Mouse (Mus musculus) liver, adult 10 weeks (tissue): ENCODE data around the gene Grb7. TPM values are rescaled to one million over a fixed set of nuclear protein-coding genes. Genes with fewer than 3 reads are reported as not detected.

Source experiments
- polyA plus RNA-seq: library from polyadenylated mRNA; stranded (reverse); fragments of 350-450 nt; fragmentation: Illumina TruSeq; extraction: RNeasy Lipid Tissue Mini Kit (QIAGEN cat#74804); gene quantifications from one replicate; pipeline ENCODE4 v1.2.3, GENCODE M21; 2014; ENCODE audit warnings: low read depth, low replicate concordance

The Grb7 gene
- polyA plus RNA-seq, result 10.1 TPM

DNA sequence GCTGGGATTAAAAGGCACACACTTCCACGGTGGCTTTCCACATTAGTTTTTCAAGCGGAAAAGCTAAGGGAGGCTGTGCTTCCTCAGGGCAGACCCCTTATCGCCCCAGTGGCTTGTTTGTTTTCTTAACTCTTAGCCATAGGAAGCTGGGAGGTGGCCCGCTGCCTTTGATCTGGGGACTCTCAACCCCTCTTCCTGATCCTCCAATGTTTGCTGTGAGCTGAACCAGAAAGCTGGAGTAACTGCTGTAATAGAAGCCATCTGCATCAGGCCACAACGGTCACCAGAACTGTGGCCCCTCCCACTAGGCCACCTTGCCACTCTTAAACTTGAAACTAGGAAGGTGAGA is at the start of gene Grb7:
Gene Grb7 (plus strand): TSS at position 182 of the 349 bp plus-strand sequence.

DNA sequence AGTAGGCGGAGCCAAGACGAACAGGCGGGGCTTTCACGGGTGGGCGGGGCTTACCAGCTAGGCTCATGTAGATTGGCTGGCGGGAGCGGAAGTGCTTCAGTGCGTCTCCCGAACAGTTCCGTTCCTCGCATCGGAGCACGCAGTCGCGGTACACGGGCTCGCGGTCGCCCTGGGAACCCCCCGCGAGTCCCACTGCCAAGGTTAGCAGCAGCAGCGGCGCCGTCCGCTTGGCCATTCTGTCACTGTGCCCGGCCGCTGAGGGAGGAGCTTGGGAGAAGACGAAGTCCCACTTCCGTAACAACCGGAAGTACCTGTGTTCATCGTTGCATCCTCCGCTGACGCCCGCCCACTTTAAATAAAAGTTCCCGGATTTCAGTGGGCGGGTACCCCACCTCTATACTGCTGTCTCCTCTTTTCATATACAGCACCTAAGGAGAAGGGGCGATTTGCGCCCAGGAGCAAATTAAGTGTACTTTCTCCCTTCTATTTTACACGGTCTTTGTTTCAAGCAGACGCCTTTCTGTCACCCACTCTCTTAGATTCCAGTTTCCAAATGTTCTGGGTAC is 46.0 kb upstream of the Grb7 start, which contains the start of gene Pgap3:
Gene Pgap3 (minus strand): TSS at position 330 of the 566 bp plus-strand sequence.

DNA sequence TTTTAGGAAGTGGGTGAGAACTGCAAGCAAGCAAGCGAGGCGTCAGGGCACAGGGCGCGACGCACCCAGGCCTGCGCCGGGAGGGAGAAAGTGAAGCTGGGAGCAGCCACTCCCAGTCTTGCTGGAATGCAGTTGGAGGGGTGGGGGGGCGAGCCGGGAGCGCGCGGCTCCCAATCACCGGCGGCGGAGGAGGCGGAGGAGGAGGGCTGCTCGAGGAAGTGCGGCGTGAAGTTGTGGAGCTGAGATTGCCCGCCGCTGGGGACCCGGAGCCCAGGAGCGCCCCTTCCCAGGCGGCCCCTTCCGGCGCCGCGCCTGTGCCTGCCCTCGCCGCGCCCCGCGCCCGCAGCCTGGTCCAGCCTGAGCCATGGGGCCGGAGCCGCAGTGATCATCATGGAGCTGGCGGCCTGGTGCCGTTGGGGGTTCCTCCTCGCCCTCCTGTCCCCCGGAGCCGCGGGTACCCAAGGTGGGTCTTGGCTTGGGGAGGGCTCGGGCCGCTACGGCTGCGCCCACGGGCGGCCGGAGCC is 33.9 kb upstream of the Grb7 start, which contains the start of gene Erbb2:
Gene Erbb2 (plus strand): TSS at position 198 of the 524 bp plus-strand sequence.

DNA sequence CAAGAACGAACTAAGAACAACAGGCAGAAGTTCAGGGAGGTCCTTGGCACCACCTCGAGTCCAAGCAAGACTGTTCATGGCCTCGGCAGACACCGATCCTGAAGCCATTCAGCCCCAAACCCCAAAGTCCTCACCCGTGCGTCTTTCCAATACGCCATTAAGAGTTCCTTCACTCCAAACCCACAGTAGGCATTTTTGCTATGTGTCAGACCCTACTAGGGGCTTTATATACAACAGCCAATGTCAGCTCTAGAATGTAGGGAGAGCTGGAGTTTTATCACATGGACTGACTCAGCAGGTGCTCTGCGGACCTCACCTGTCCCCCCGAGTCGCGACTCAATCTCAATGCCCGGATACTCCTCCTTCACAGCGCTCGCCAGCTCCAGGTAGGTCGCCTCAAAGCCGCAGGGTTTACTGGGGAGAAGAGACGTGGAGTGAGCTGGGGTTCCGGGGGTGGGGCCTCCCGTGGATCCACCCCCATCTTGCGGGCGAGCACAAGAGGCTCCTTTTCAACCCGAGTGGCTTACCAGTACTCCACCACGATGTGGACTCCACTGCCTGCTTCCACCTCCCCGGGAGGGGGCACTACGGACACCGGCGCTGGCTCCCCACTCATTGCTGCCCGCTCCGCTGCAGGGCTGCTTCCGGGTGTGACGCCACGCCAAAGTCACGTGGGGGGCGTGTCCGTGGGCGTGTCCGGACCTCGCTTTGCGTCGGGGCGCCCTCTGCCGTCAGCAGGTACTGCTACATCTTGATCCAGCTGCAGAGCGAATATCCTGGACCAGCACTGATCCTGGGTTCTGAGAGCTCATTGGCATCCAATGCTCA is 7.6 kb upstream of the Grb7 start, which contains the start of gene Mien1:
Gene Mien1 (minus strand): TSS at position 661 of the 828 bp plus-strand sequence.

Other genes starting within 250 kb of the Grb7 start
- 11.5 TPM for gene Cdk12, start 243.3 kb upstream of the Grb7 start, polyA plus RNA-seq
- not detected for gene Neurod2, start 116.7 kb upstream of the Grb7 start, polyA plus RNA-seq
- gene Ppp1r1b, start 98.0 kb upstream of the Grb7 start, polyA plus RNA-seq, result 1.4 TPM
- 1.1 TPM for gene Stard3, start 88.0 kb upstream of the Grb7 start, polyA plus RNA-seq
- gene Tcap, start 62.6 kb upstream of the Grb7 start, polyA plus RNA-seq, result not detected
- not detected for gene Pnmt, start 59.9 kb upstream of the Grb7 start, polyA plus RNA-seq
- not detected for gene Pgap3, start 45.9 kb upstream of the Grb7 start, polyA plus RNA-seq
- not detected for gene Erbb2, start 33.9 kb upstream of the Grb7 start, polyA plus RNA-seq
- 63.1 TPM for gene Mien1, start 7.4 kb upstream of the Grb7 start, polyA plus RNA-seq
- 0.37 TPM for gene Ikzf3, start 99.6 kb downstream of the Grb7 start, polyA plus RNA-seq
- 0.32 TPM for gene Zpbp2, start 104.7 kb downstream of the Grb7 start, polyA plus RNA-seq
- gene Ormdl3, start 141.0 kb downstream of the Grb7 start, polyA plus RNA-seq, result 17.5 TPM
- not detected for gene Lrrc3c, start 151.9 kb downstream of the Grb7 start, polyA plus RNA-seq
- gene Gm12355, start 179.3 kb downstream of the Grb7 start, polyA plus RNA-seq, result not detected
- gene Gsdma3, start 180.0 kb downstream of the Grb7 start, polyA plus RNA-seq, result not detected
- not detected for gene Gsdma2, start 200.4 kb downstream of the Grb7 start, polyA plus RNA-seq
- not detected for gene Gsdma, start 218.0 kb downstream of the Grb7 start, polyA plus RNA-seq
- 16.6 TPM for gene Psmd3, start 236.2 kb downstream of the Grb7 start, polyA plus RNA-seq